ENCODE assay signal across 12 mouse cellular contexts in genomic region chr8:78237972-78238675, GRCm38 (mm10). TPM values are rescaled to one million over a fixed set of nuclear protein-coding genes. Genes with fewer than 3 reads are reported as not detected.
DNase-seq lines count a peak whose midpoint lies in the region; ATAC-seq and TF ChIP-seq lines count a peak whose summit lies in the region.
"Had no signal": no experiment of that assay in that cellular context is flagged by ENCODE, and none has a peak within 500 bp of the region (broad histone marks: within the 10 kb centered on the region; RNA-seq: fewer than 3 reads in every experiment).

No protein-coding gene starts in this region.

- 64% methylated on average over 6 of the region's 6 CpGs for WGBS in forebrain, postnatal 0 days
- 64% methylated on average over 6 of the region's 6 CpGs for WGBS in forebrain, embryonic 13.5 days
- WGBS in limb, embryonic 11.5 days, result 64% methylated on average over 6 of the region's 6 CpGs
- WGBS in limb, embryonic 10.5 days, result 64% methylated on average over 6 of the region's 6 CpGs

- no peaks in the 10 kb centered on the region for H3K36me3 ChIP-seq in forebrain, postnatal 0 days (ENCODE audit: insufficient read depth)
- no peaks in the 10 kb centered on the region for H3K36me3 ChIP-seq in forebrain, embryonic 13.5 days (ENCODE audit: poor library complexity, severe bottlenecking)
- H3K36me3 ChIP-seq in limb, embryonic 11.5 days (ENCODE audit: control insufficient read depth, insufficient read depth, low read length), result no peaks in the 10 kb centered on the region
- no peaks in the 10 kb centered on the region for H3K36me3 ChIP-seq in limb, embryonic 10.5 days
- H3K36me3 ChIP-seq: midbrain, embryonic 12.5 days had no signal

- H3K9ac ChIP-seq in forebrain, postnatal 0 days, result no peak overlapping the region
- no peak overlapping the region for H3K9ac ChIP-seq in forebrain, embryonic 13.5 days
- no peak overlapping the region for H3K9ac ChIP-seq in limb, embryonic 11.5 days (ENCODE audit: low read length)
- H3K9ac ChIP-seq: midbrain, embryonic 12.5 days had no signal

- H3K27me3 ChIP-seq in forebrain, postnatal 0 days (ENCODE audit: insufficient read depth, low read length), result no peaks in the 10 kb centered on the region
- H3K27me3 ChIP-seq in forebrain, embryonic 13.5 days, result no peaks in the 10 kb centered on the region
- no peaks in the 10 kb centered on the region for H3K27me3 ChIP-seq in limb, embryonic 11.5 days (ENCODE audit: control insufficient read depth, insufficient read depth, low read length)
- H3K27me3 ChIP-seq in limb, embryonic 10.5 days (ENCODE audit: low read depth, poor library complexity, severe bottlenecking), result no peaks in the 10 kb centered on the region
- H3K27me3 ChIP-seq: midbrain, embryonic 12.5 days had no signal

- no peak overlapping the region for H3K4me3 ChIP-seq in forebrain, postnatal 0 days (ENCODE audit: low read depth, low read length)
- no peak overlapping the region for H3K4me3 ChIP-seq in forebrain, embryonic 13.5 days
- no peak overlapping the region for H3K4me3 ChIP-seq in limb, embryonic 11.5 days (ENCODE audit: low read depth, low read length)
- H3K4me3 ChIP-seq in limb, embryonic 10.5 days, result no peak overlapping the region
- H3K4me3 ChIP-seq: erythroblast, embryonic 14.5 days; midbrain, embryonic 12.5 days had no signal

- peak; percentile 83 for TF ChIP-seq CTCF in forebrain, postnatal 0 days (IDR thresholded peaks at IDR 0.05; ENCODE audit: low read depth)

- no peaks in the 10 kb centered on the region for H3K9me3 ChIP-seq in forebrain, postnatal 0 days (ENCODE audit: low read length)
- no peaks in the 10 kb centered on the region for H3K9me3 ChIP-seq in forebrain, embryonic 13.5 days (replicated peaks)
- H3K9me3 ChIP-seq in limb, embryonic 11.5 days (ENCODE audit: control insufficient read depth, low read length), result no peaks in the 10 kb centered on the region
- no peaks in the 10 kb centered on the region for H3K9me3 ChIP-seq in limb, embryonic 10.5 days (replicated peaks)
- H3K9me3 ChIP-seq: midbrain, embryonic 12.5 days had no signal

- H3K27ac ChIP-seq in forebrain, postnatal 0 days (ENCODE audit: low read depth, low read length), result no peak overlapping the region
- H3K27ac ChIP-seq in forebrain, embryonic 13.5 days, result no peak overlapping the region
- no peak overlapping the region for H3K27ac ChIP-seq in limb, embryonic 11.5 days (replicated peaks; ENCODE audit: low read depth, low read length)
- no peak overlapping the region for H3K27ac ChIP-seq in limb, embryonic 10.5 days
- H3K27ac ChIP-seq: midbrain, embryonic 12.5 days had no signal

- no peak overlapping the region for H3K4me2 ChIP-seq in forebrain, postnatal 0 days (ENCODE audit: low read depth)
- H3K4me2 ChIP-seq in forebrain, embryonic 13.5 days, result no peak overlapping the region
- no peak overlapping the region for H3K4me2 ChIP-seq in limb, embryonic 11.5 days (ENCODE audit: low read depth, severe bottlenecking)
- H3K4me2 ChIP-seq: midbrain, embryonic 12.5 days had no signal

- H3K4me1 ChIP-seq in forebrain, postnatal 0 days (ENCODE audit: insufficient read depth), result 0 out of 2 replicates have a peak, but pooled peaks cover 3% of the 10 kb centered on the region
- H3K4me1 ChIP-seq in forebrain, embryonic 13.5 days, result peaks cover 4% of the 10 kb centered on the region; the same call in 1 of the 2 replicates
- no peaks in the 10 kb centered on the region for H3K4me1 ChIP-seq in limb, embryonic 11.5 days (ENCODE audit: control insufficient read depth, insufficient read depth, low read length)
- no peaks in the 10 kb centered on the region for H3K4me1 ChIP-seq in limb, embryonic 10.5 days

- peak; percentile 56; the same call in 1 of the 2 replicates for ATAC-seq in forebrain, postnatal 0 days
- no peak for ATAC-seq in forebrain, embryonic 13.5 days
- no peak for ATAC-seq in limb, embryonic 11.5 days (ENCODE audit: insufficient number of reproducible peaks, low FRiP score, low TSS enrichment, low read depth)
- peak; percentile 50 for ATAC-seq in megakaryocyte progenitor cell, adult 5-6 weeks (replicated peaks; ENCODE audit: poor library complexity)
- ATAC-seq in megakaryocyte, adult 5-6 weeks (ENCODE audit: poor library complexity, severe bottlenecking), result no peak

- peak; percentile 70 for DNase-seq in forebrain, postnatal 0 days
- DNase-seq in limb, embryonic 11.5 days (ENCODE audit: low spot score), result peak; percentile 30
- no peak for DNase-seq in limb, embryonic 10.5 days (ENCODE audit: low spot score)
- peak; percentile 64 for DNase-seq in NIH3T3 (ENCODE audit: low read depth)
- DNase-seq in urinary bladder, postnatal 4 days (ENCODE audit: low spot score in 2 of 2), result no peak

RNA-seq across cellular contexts. Expression of gene Ttc29, which starts 25.0 kb away (rescaled TPM):
- 1.1 and 1.6 TPM in 2 replicates for total RNA-seq in forebrain, postnatal 0 days (2014; rRNA removed)
- polyA plus RNA-seq in forebrain, postnatal 0 days (2015; fragmentation: Nextera tagmentation; extraction: Ambion mirVana), result 0.83 and 1.5 TPM in 2 replicates
- polyA plus RNA-seq in forebrain, embryonic 13.5 days (2015; fragmentation: Nextera tagmentation; extraction: Ambion mirVana), result 0.50 and 0.55 TPM in 2 replicates
- not detected in 2 replicates for polyA plus RNA-seq in limb, embryonic 11.5 days (2014; fragmentation: Nextera tagmentation; extraction: Ambion mirVana)
- polyA plus RNA-seq in limb, embryonic 10.5 days (2016; fragmentation: Nextera tagmentation; extraction: Ambion mirVana), result not detected in 2 replicates
- not detected in 2 replicates for total RNA-seq in megakaryocyte progenitor cell, adult 5-6 weeks (2015)
- not detected in 2 replicates for total RNA-seq in megakaryocyte progenitor cell, adult 5-6 weeks (2017)
- not detected in 2 replicates for total RNA-seq in megakaryocyte, adult 5-6 weeks (2015)
- not detected in 2 replicates for total RNA-seq in megakaryocyte, adult 5-6 weeks (2017)
- polyA plus RNA-seq: erythroblast, embryonic 14.5 days; intestine, embryonic 14.5 days; midbrain, embryonic 12.5 days; stomach, embryonic 14.5 days had no signal

Comparison
In these comparisons a context has a peak if more than half of its experiments do, and no peak if none do; other contexts are left out.
1. ATAC-seq: peak in forebrain, postnatal 0 days (single experiment) and megakaryocyte progenitor cell, adult 5-6 weeks (single experiment); none in forebrain, embryonic 13.5 days (single experiment), limb, embryonic 11.5 days (single experiment) and megakaryocyte, adult 5-6 weeks (single experiment).
2. DNase-seq: peak in forebrain, postnatal 0 days (single experiment), limb, embryonic 11.5 days (single experiment) and NIH3T3 (single experiment); none in limb, embryonic 10.5 days (single experiment) and urinary bladder, postnatal 4 days (0 of 2).